Mouse (Mus musculus): ENCODE measurements around the gene Arhgap20. TPM values are rescaled to one million over a fixed set of nuclear protein-coding genes. Genes with fewer than 3 reads are reported as not detected.

Gene Arhgap20
- total and polyA plus RNA-seq, 2 experiments from 2014 or later, result 22.8 to 41.1 TPM

DNA sequence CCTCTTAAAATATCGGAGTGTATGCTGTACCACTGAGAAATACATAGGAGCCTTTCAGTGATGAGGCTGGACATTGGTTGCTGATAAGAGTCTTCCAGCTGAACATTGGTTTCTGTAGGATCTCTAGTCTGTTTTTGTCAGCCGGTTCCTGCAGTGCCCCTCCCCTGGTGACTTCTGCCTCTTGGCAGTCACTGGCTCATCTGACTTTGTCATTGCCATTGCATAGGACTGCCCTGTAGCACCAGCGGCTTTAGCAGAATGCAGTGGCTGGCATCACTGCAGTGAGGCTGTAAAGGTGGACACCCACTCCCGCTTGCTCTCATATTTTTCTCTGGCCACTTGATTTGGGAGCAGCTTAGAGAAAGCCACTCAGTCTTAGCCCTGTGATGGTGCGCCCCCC is 33.1 kb downstream of the Arhgap20 start:
- no peak for ATAC-seq
- no peaks in the 10 kb centered on the region for H3K27me3 ChIP-seq (ENCODE audit: insufficient read depth, low read length)
- no peak overlapping the region for H3K4me3 ChIP-seq (ENCODE audit: low read depth, low read length)
- TF ChIP-seq CTCF (IDR thresholded peaks at IDR 0.05; ENCODE audit: low read depth), result no peak
- no peak overlapping the region for H3K4me2 ChIP-seq (ENCODE audit: low read depth)
- 91% methylated on average over 5 of the region's 5 CpGs for WGBS
- H3K9ac ChIP-seq, result no peak overlapping the region
- no peaks in the 10 kb centered on the region for H3K9me3 ChIP-seq (ENCODE audit: low read length)
- H3K36me3 ChIP-seq (ENCODE audit: insufficient read depth), result no peaks in the 10 kb centered on the region
- H3K27ac ChIP-seq (ENCODE audit: low read depth, low read length), result no peak overlapping the region
- DNase-seq, result no peak
- H3K4me1 ChIP-seq (ENCODE audit: insufficient read depth), result no peaks in the 10 kb centered on the region

DNA sequence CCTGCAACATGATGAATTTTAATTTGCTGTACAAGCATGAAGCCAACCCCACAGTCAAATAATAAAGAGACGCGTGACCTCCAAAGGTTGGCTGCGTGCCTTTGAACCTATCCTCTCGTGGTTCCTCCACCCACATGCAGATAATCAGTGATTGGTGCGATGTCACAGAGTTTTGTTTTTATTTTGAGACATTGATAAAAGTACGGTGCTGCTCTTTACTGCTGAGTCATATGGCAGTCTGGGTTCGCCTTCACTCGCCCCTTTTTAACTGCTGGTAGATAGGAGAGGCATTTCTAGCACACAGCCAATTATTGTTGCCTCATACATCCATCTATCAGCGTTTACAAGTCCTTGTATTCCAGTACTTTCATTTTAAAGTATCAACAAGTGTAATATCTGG is 34.0 kb downstream of the Arhgap20 start:
- Histone ChIP-seq H3K27ac (ENCODE audit: low read depth, low read length) (no peak overlapping the region), H3K4me1 (ENCODE audit: insufficient read depth) (no peaks in the 10 kb centered on the region), H3K36me3 (ENCODE audit: insufficient read depth) (no peaks in the 10 kb centered on the region), H3K4me3 (ENCODE audit: low read depth, low read length) (no peak overlapping the region), H3K9ac (no peak overlapping the region), H3K4me2 (ENCODE audit: low read depth) (no peak overlapping the region), H3K27me3 (ENCODE audit: insufficient read depth, low read length) (no peaks in the 10 kb centered on the region), H3K9me3 (ENCODE audit: low read length) (no peaks in the 10 kb centered on the region)
- DNase-seq (no peak), ATAC-seq (no peak)
- no peak for TF ChIP-seq CTCF (IDR thresholded peaks at IDR 0.05; ENCODE audit: low read depth)
- WGBS, result 85% methylated on average over 9 of the region's 9 CpGs

GRCm38 (mm10) chr9:51807272-51807671 is 42.1 kb downstream of the Arhgap20 start:
- no peak overlapping the region for H3K9ac ChIP-seq
- H3K36me3 ChIP-seq (ENCODE audit: insufficient read depth), result no peaks in the 10 kb centered on the region
- no peak overlapping the region for H3K4me3 ChIP-seq (ENCODE audit: low read depth, low read length)
- no peaks in the 10 kb centered on the region for H3K4me1 ChIP-seq (ENCODE audit: insufficient read depth)
- 81% methylated on average over 3 of the region's 3 CpGs for WGBS
- H3K9me3 ChIP-seq (ENCODE audit: low read length), result no peaks in the 10 kb centered on the region
- no peak overlapping the region for H3K4me2 ChIP-seq (ENCODE audit: low read depth)
- H3K27ac ChIP-seq (ENCODE audit: low read depth, low read length), result no peak overlapping the region
- DNase-seq (no peak), ATAC-seq (no peak)
- TF ChIP-seq CTCF (IDR thresholded peaks at IDR 0.05; ENCODE audit: low read depth), result no peak
- H3K27me3 ChIP-seq (ENCODE audit: insufficient read depth, low read length), result no peaks in the 10 kb centered on the region

- Histone ChIP-seq H3K4me2 (ENCODE audit: low read depth) (no peak overlapping the region), H3K36me3 (ENCODE audit: insufficient read depth) (no peaks in the 10 kb centered on the region), H3K4me1 (ENCODE audit: insufficient read depth) (no peaks in the 10 kb centered on the region), H3K9me3 (ENCODE audit: low read length) (no peaks in the 10 kb centered on the region), H3K27ac (ENCODE audit: low read depth, low read length) (no peak overlapping the region), H3K4me3 (ENCODE audit: low read depth, low read length) (no peak overlapping the region), H3K9ac (no peak overlapping the region), H3K27me3 (ENCODE audit: insufficient read depth, low read length) (no peaks in the 10 kb centered on the region)
- no peak for TF ChIP-seq CTCF (IDR thresholded peaks at IDR 0.05; ENCODE audit: low read depth)
- ATAC-seq, result no peak
- no peak for DNase-seq
- 85% methylated on average over 1 of the region's 1 CpGs for WGBS
These were observed 47.8 kb downstream of the Arhgap20 start for GRCm38 (mm10) chr9:51812931-51813330.

GRCm38 (mm10) chr9:51824516-51824915 is 59.4 kb downstream of the Arhgap20 start:
- Histone ChIP-seq H3K36me3 (ENCODE audit: insufficient read depth) (peaks cover 4% of the 10 kb centered on the region; the same call in 1 of the 2 replicates), H3K4me2 (ENCODE audit: low read depth) (no peak overlapping the region), H3K4me1 (ENCODE audit: insufficient read depth) (no peaks in the 10 kb centered on the region), H3K9ac (no peak overlapping the region), H3K27me3 (ENCODE audit: insufficient read depth, low read length) (no peaks in the 10 kb centered on the region), H3K27ac (ENCODE audit: low read depth, low read length) (no peak overlapping the region), H3K4me3 (ENCODE audit: low read depth, low read length) (no peak overlapping the region), H3K9me3 (ENCODE audit: low read length) (no peaks in the 10 kb centered on the region)
- WGBS, result 81% methylated on average over 7 of the region's 7 CpGs
- no peak for ATAC-seq
- no peak for DNase-seq
- no peak for TF ChIP-seq CTCF (IDR thresholded peaks at IDR 0.05; ENCODE audit: low read depth)

- no peak for DNase-seq
- no peak for TF ChIP-seq CTCF (IDR thresholded peaks at IDR 0.05; ENCODE audit: low read depth)
- WGBS, result 61% methylated on average over 11 of the region's 11 CpGs
These were observed 66.5 kb downstream of the Arhgap20 start for GRCm38 (mm10) chr9:51831596-51831995.

GRCm38 (mm10) chr9:51832368-51832767 is 67.2 kb downstream of the Arhgap20 start:
- Histone ChIP-seq H3K4me3 (ENCODE audit: low read depth, low read length) (no peak overlapping the region), H3K9ac (no peak overlapping the region), H3K27me3 (ENCODE audit: insufficient read depth, low read length) (no peaks in the 10 kb centered on the region), H3K36me3 (ENCODE audit: insufficient read depth) (peaks cover 27% of the 10 kb centered on the region), H3K4me1 (ENCODE audit: insufficient read depth) (no peaks in the 10 kb centered on the region), H3K9me3 (ENCODE audit: low read length) (no peaks in the 10 kb centered on the region), H3K4me2 (ENCODE audit: low read depth) (no peak overlapping the region), H3K27ac (ENCODE audit: low read depth, low read length) (no peak overlapping the region)
- 68% methylated on average over 5 of the region's 5 CpGs for WGBS
- no peak for TF ChIP-seq CTCF (IDR thresholded peaks at IDR 0.05; ENCODE audit: low read depth)
- DNase-seq, result no peak
- no peak for ATAC-seq

More at GRCm38 (mm10) chr9:51831596-51831995, 66.5 kb downstream of the Arhgap20 start:
- Histone ChIP-seq H3K27ac (ENCODE audit: low read depth, low read length) (no peak overlapping the region), H3K27me3 (ENCODE audit: insufficient read depth, low read length) (no peaks in the 10 kb centered on the region), H3K36me3 (ENCODE audit: insufficient read depth) (peaks cover 27% of the 10 kb centered on the region), H3K9ac (no peak overlapping the region), H3K9me3 (ENCODE audit: low read length) (no peaks in the 10 kb centered on the region), H3K4me2 (ENCODE audit: low read depth) (no peak overlapping the region), H3K4me1 (ENCODE audit: insufficient read depth) (no peaks in the 10 kb centered on the region), H3K4me3 (ENCODE audit: low read depth, low read length) (no peak overlapping the region)
- ATAC-seq, result no peak

DNA sequence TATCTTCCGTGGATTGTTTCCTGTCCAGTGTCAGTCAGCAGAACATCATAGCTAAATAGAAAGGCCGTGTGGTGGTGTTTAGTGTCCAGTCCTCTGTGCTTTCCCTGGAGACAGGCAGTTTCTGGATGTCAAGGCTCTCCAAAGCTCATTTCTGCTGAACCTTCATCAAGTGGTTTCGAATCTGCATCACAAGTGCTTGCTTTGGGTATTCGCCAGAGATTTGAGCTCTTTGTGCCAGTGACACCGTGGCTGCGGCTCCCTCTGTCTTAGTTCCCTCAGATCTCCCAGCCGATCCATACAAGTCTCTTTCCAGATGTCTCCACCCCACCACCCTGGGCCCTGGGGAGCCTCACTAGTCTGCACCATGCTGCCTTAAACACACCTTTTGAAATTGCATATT is 72.6 kb downstream of the Arhgap20 start:
- H3K36me3 ChIP-seq (ENCODE audit: insufficient read depth), result peaks cover 26% of the 10 kb centered on the region
- H3K4me2 ChIP-seq (ENCODE audit: low read depth), result no peak overlapping the region
- no peaks in the 10 kb centered on the region for H3K27me3 ChIP-seq (ENCODE audit: insufficient read depth, low read length)
- WGBS, result 59% methylated on average over 7 of the region's 7 CpGs
- no peak overlapping the region for H3K4me3 ChIP-seq (ENCODE audit: low read depth, low read length)
- no peaks in the 10 kb centered on the region for H3K9me3 ChIP-seq (ENCODE audit: low read length)
- ATAC-seq, result no peak
- DNase-seq, result no peak
- no peak overlapping the region for H3K27ac ChIP-seq (ENCODE audit: low read depth, low read length)
- TF ChIP-seq CTCF (IDR thresholded peaks at IDR 0.05; ENCODE audit: low read depth), result no peak
- H3K4me1 ChIP-seq (ENCODE audit: insufficient read depth), result no peaks in the 10 kb centered on the region
- H3K9ac ChIP-seq, result no peak overlapping the region
